Mouse (Mus musculus): ENCODE results near the gene Hoxa9. TPM values are rescaled to one million over a fixed set of nuclear protein-coding genes. Genes with fewer than 3 reads are reported as not detected.

Hoxa9 gene
- total RNA-seq, 2 experiments from 2014 or later, result 5.7 to 13.5 TPM

DNA sequence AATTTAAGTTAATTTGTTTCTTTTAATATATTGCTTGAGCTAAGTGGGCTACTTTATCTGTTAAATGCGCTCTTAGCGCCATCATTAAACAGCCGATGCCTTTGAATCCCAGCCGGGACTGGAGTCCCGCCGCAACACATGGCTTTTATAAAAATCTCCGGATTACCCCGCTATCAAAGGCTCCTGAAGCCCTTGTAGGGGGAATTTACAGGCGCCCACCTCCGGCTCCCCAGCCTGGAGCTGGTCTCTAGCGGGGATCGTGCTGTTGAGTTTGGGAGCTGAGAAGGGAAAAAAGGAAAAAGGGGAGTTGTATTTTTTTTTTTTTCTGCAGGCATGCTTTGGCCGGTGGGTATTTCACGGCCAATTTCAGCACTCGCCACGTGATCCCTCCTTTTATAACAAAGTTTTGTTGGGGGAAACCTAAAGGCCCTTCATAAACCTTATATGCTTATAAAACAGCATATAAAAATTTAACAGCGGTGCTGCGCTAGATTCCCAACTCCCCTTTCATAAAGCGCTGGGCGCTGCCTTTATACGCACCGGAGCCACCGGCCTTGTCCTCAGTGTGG, 13.7 kb upstream of the Hoxa9 start:
- peak; percentile 34 for DNase-seq

DNA sequence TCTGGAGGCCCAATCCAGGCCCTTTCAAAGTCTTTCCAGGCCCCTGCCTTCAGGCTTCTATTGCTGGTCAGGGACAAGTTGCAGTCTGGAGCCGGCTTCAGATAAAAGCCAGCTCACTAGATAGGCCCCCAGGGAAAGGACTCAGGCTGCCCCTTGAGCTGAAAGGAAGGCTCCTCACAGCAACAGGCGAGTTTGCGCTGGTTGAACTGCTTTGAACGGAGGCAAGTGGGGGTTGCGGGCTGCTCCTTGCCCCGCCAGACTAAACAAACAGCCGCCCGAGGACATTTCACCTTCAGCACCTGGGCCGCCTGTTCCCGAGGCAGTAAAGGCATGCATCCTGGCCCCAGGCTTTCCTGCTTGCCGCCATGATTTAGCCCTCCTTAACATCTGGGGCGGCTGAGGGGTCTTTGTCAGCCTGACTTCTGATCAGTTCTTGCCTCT, 12.8 kb upstream of the Hoxa9 start:
- peak; percentile 4 for DNase-seq

DNA sequence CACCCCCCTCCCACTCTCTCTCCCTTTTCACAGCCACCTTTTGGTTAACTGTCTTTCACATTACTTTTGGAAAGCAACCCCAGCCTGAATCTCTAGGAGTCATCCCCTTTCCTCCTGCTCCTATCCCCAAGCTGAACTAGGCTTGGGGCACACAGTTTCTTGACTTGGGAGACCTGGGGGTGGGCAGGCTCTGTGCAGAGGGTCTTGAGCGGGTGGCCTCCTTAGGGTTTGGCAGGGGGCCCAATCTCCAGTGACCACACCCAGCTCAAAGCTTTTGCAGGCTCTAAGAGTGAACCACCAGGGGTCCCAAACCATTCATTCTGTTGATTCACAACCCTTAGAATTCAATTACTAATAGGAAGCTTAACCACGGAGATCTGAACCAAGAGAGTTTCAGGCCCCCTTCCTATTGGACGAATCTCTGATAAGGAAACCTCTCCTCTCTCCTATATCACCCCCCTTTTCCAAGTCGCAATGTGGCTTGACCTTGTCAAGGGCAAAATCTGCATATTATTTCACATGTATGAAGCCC, 12.0 kb upstream of the Hoxa9 start:
- peak; percentile 4 for DNase-seq

DNA sequence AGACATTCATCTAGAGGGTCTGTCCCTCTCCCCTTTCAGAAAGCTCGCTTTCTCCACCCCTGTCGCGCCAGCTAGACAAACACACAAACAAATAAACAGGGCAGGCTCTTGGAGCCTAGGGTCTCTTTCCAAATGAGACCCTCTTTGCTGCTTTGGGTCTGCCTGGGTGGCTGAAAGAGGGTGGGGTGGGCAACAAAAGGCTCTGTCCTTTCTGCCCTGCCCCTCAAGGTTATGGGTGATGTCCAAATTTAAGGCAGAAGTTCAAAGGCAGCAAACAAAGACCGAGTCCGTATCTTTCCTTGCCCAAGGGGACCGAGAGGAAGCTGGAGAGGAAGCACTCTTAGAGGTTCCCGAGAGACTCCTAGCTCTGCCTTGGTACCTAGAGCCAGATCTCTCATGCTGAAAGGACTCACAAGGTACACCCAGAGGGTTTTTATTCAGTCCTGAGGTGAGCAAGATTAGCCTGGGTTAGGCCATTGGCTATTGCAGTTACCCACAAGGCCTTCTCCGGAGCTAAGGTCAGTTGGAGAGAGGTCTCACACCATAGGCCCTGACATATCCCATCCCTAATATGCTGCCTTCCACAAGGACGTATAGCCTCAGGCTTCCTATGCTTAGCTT, 10.2 kb upstream of the Hoxa9 start:
- DNase-seq, result no peak

DNA sequence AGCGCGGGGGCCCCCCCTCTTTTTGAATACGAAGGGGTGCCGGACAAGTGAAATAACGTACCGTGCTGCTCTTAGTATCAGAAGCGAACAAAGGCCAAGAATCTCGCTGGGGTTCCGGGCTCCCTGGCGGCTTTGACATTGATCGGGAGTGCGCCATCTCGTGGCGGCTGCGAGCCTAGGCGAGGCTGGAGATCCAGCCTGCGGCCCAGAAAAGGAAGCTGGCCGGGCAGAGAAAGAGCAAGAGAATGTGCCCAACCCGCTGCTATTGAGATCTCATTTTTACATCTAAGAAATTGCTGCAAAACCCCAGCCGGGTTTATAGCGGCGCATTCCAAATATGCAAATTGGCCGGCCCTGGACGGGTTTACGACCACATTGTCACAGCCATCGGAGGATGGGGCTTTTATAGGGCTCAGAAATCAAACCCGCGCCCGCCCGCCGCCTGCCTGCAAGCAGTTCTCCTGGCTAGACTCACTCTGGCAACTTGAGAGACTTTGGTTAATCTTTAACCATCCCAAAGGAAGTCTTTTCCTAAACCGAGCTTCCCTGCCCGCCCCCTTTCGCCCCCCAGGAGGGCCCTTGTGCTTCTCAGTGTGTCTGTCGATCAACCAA, 9.6 kb upstream of the Hoxa9 start, which contains the start of gene Hoxa10:
TSS of gene Hoxa10 (minus strand) at position 466 of the 612 bp plus-strand sequence.
- peak; percentile 86 for DNase-seq

DNA sequence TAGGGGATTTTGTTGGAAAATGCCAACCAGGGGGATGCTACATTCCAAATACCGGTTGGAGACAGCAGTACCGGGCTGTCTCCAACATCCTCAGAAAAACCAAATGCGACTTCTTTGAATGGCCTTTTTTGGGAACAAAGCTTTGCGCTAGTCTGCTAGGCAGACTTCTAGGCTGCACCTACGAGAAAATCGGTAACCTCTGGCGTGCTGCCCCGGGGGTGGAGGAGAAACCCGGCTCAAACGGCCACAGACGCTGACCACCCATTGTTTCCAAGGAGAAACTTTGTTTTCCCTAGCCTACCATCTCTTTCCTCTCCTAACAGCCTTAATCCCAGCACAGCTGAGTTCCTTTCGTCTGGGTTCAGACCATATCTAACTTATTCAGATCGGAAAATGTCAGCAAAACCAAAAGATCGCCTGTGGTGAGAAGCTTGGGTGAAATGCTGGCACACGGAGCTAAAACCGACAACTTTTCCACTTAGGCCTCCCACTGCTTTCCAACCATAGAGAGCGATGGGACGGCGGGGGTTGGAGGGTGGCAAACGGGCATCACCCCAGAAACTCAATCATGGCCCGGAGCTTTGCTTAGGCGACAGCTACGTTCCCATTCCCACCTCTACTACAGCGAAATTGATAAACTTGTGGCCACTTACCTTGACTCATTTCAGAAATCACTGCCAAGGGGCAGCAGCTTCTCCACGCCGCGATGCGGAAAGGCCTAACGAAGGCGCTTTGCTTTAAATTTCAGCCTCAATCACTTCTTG, 8.9 kb upstream of the Hoxa9 start:
- peak; percentile 13 for DNase-seq

DNA sequence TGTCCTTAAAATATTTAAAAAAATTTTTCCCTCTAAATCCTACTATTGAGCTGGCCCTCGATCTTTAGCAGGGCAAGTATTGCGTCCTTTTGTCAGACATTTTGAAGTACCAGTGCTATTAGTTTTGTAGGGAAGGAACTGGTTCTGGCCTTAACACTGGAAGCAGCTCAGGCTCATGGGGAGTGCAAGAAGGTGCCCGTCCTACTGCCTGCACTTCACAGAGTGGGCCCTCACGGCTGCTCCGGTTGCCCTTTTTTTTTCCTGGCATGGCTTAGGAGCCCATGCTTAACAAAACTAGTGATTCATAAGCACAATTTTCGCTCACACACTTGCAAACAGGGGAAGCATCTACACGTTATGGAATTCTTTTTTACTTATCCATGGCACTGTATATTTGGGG, 8.1 kb upstream of the Hoxa9 start:
- DNase-seq, result peak; percentile 7

DNA sequence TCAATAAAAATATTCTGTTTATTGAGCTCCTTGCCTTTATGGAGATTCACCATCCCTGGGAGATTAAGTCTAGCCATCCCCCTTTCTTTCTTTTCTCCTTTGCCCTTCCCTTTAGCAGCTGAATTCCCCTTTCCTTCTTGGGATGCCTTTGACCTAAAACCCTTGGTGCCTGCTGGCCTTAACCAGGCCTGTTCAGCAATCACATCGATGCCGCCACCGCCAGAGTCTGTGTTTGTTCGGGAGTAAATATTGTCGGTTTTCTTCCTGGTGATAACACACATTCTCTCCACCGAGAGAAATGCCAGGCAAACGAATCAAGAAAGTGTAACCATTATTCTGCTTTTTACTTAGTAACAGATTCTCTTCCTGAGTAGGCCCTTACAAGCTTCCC, 7.3 kb upstream of the Hoxa9 start:
- DNase-seq, result peak; percentile 3

DNA sequence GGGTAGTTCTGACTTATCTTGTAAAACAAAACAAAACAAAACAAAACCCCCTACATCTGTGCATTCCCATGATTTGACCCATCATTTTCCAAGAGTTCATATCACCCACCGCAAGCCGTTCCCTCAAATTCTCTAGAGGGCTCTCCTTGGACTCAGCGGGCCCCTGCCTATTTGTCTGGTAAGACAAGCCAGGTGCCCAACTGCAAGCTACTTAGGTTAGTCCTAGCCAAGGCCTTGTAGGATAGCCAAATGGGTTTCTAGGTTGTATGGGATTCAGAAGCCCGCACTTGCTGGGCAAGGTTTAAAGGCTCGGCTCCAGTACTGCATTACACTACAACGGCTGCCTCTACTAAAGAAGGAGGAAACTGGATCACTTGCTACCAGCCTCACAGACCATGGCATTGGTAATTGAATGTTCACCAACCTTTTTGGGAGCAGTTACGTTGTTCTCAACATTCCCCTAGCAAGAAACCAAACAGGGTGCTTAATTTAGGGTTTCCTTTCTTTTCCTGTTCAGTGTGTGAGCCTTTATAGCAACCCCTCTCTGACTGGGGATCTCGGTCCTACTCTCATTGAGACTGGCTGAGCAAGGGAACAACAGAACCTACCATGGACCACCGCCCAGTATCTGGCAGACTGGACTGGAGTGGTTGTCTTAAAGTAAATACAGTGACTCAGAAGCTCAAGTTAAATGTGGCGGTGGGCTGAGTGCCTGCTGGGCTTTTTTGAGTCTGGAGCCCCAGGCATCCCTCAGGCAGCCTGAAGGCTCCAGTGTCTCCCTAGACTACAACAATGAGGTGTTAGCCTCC, 6.7 kb upstream of the Hoxa9 start:
- peak; percentile 18 for DNase-seq

DNA sequence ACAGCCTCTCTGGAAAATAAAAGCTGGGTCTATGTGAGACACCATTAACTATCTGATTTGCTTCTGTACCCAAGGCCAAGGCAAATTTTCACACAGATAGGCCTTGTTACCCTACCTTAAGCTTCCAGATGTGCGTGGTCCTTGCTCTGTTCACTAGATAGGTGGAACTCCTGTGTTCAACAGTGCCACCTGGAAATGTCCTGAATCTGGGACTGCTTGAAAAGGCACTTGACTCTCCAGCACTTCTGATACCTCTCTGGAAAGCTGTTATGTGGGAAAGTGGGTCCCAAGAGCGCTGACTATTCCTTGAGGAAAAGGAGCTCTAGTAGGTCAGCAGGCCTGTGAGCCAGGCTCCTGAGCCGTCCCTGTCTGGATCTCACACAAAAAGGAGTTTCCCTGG, 5.9 kb upstream of the Hoxa9 start:
- DNase-seq, result peak; percentile 4

DNA sequence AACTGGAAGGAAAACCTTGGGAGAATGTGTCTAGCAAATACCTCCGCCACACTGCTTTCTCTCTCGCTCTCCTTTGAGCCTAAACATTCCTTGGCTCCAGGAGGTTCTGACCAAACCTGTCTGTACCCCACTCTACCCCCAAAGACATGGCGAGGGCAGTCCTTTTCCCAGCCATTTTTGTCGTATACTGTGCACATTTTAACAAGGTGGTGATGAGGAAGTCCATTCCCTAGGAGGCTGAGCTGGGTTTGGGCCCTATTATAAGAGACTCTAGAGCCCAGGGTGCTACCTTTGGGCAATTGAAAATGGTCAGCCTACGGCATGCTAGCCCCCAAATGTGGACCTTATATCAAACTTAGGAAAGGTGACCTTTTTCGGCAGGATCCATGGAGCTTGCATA, 5.0 kb upstream of the Hoxa9 start:
- peak; percentile 3 for DNase-seq

DNA sequence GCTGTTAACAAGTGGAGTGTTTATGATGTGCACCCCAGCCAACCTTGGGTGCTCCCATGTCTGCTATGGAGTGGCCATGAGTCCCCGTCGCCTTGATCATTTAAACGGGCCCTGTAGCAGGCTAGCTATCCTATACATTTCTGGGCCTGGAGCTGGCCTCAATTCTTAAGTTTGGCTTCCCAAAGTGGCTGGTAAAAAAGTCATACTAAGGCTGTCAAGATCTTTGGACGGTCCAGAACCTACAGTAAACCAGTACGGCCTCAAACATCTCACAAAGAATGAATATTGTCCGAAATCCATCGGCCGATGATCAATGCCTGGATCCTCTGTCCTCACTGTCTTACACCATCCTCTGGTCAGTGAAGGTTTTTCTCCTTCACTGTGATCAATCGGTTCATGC, 4.4 kb upstream of the Hoxa9 start:
- DNase-seq, result peak; percentile 4

DNA sequence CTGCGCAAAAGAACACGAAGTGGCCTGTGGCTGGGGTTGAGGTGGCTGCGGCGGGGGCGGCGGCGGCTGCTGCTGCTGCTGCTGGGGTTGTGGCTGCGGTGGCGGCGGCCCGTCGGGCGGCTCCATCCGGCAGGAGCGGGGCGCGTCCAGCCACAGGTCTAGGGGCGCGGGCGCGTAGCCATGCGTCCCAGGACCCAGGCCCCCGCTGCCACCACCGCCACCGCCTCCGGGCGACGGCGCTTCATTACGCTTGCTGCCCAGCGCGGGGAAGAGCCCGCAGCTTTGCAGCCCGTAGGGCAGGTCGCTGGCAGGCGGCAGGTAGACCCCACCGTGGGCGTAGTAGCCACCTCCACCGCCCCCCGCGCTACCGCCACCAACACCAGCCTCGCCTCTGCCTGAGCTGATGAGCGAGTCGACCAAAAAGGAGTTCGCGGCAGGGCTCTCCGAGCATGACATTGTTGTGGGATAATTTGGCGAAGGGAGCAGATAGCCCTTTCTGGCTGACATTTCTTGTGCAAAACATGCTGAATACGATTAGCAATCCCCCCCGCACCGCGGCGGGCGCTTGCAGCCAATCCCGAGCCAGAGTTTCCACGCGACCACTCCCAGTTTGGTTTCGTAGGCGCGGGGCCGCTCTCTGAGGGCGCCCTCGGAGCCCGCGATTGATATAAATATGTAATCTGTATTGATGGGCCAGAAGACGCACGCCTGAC, 3.7 kb upstream of the Hoxa9 start:
- peak; percentile 66 for DNase-seq

DNA sequence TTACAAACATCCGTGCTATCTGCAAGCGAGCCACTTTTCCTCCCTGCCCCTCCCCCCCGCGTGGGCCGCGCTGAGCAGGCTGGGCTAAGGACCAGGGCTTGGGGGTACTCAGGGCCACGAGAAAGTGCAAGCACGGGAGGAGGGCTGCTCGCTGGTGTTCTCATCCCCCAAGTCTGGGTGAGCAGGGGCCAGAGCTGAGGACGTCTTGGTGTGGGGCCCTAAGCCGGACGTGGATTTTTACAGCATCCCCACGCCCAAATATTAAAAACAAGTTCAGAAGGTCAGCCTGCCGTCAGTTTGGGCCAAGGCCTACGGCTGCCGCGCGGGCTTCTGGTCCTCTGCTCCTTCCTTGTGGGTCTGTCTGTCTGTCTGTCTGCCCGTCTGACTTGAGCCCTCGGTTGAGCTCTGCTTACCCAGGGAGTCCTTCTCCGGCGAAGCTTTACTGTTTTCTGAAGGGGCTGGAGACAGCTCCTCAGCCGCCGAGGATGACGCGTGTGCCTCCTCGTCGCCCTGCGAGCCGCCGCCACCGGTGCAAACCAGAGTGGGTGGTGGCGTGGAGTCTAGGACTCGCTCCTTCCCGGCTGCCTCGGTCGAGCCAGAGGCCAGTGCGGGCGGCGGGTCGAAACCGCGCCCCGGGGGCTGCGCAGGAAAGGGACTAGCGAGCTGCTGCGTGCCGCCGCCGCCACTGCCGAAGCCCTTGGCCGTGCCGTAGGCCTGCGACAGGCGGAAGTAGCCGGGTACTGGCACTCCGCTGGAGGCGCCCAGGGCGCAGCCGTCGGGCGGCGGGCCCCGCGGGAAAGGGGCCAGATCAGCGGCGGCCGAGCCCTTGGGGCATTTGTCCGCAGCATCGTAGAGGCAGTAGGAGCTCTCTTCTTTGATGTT, 2.9 kb upstream of the Hoxa9 start:
- DNase-seq, result peak; percentile 83

DNA sequence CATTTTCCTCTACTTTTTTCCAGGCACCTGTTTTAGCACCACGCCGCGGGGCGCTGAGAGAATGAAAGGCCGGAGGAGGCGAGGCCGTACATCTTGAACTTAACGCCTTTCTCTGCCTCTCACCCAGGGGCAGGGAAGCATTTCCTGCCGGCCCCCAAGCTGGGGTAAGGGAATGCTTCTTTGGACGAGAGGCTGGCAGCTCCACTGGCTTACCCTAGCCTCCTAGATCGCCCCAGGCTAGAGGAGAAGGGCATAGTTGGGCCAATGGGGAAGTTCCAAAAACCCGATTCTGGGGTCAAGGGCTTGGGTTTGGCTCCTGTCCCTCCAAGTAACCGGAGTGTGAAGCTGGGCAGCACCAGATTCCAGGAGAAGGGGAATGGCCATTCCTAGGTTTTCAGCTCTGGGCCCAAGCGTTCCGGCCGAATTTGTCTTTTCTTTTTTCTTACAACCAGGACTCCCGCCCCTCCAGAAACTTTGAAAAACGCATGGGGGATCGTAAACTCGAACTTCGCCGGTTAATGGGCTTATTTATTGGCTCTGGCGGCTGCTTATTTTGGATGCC, 2.2 kb upstream of the Hoxa9 start:
- no peak for DNase-seq

DNA sequence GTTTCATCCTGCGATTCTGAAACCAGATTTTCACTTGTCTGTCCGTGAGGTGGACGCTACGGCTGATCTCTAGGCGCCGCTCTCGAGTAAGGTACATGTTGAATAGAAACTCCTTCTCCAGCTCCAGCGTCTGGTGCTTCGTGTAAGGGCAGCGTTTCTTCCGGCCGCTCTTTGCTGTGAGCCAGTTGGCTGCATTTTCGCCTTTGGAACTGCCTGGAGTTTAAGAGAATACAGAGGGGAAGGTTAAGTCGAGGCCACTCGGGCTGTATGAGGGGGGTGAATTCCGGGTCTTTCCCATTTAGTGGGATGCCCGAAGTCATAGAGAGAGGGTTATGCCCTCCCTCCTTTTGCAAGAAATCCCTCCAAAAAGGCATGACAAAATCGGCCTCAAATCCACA, 1.7 kb upstream of the Hoxa9 start:
- peak; percentile 62 for DNase-seq

DNA sequence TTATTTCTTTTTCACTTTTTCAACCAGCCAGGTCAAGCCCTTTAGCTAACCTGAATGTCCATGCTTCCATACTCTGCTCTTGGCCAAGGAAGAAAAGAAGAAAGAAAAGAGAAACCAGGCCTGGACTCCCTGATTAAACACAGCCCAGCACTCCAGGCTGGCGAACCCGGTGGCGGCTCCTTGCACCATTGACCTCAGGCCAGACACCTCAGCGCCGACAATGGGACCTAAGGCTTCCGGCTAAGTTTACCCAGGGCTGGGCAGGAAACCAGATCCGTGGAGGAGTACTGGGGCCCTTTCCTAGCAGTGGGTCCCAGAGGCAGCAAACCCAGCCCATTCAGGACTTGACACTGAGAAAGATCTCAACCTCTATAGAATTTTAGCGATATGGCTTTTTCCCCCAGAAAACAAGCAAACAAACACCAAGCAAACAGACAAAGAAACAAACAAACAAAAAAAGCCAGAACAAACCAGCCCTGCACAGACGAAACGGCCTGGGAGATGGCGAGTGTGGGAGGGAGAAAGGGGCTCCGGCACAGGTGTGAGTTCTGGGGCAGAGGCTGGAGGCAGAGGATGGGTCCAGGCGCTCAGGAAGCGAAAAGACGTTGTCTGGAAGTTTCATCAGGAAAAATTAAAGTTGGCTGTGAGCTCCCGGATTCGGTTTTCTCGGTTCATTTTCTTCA, 1.1 kb upstream of the Hoxa9 start:
- peak; percentile 20 for DNase-seq

DNA sequence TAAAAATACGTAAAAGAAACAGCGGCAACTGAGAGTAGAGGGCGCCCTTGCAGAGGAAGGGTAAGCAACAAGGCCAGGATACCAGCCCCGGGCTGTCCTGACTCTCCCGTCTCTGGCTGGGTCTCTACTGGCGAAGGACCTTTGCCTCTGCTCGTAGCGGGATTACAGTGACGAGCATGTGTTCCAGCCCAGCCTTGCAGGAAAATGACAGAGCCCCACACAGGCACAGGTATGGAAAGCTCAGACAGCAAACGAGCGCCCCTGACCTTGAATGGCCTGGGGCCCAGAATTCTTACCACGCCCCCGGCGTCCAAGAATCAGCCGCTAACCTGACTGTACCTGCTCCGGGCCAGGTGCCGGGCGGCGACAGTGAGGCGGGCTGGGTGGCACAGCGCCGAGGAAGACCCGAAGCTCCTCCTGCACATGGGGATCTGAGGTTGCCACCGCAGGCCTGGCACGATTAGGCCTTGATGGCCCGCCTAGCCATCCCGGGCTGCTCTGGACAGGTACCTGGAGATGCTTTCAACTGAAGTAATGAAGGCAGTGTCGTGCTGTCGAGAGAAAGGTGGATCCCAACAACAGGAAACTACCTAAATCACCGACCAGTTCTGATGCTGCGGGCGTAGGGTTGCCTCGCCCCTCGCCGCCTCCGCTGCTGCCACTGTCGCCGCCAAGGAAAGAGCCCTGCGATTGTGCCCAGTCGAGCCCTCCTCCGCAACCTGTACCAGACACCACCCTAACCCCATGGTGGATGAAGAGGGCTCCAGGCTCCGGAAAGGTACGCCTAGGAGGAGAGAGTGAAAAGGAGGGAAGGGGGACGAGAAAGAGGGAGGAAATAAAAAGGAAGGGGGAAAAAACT, 1.1 kb downstream of the Hoxa9 start:
- DNase-seq, result peak; percentile 51

All from gastrocnemius, postnatal 25 days (tissue).